Mouse (Mus musculus): ENCODE measurements around the gene Atp13a1.

The Atp13a1 gene

GRCm38 (mm10) chr8:69790773-69791367 is at the start of gene Atp13a1, which contains the start of gene Zfp866:
Atp13a1 (plus strand) TSS chr8:69791163.
Zfp866 (minus strand) TSS chr8:69791178.
- DNase-seq (ENCODE audit: low spot score), result peak; percentile 94

- DNase-seq (ENCODE audit: low spot score), result peak; percentile 19
These were observed 49.7 kb upstream of the Atp13a1 start for GRCm38 (mm10) chr8:69741231-69741630.

DNA sequence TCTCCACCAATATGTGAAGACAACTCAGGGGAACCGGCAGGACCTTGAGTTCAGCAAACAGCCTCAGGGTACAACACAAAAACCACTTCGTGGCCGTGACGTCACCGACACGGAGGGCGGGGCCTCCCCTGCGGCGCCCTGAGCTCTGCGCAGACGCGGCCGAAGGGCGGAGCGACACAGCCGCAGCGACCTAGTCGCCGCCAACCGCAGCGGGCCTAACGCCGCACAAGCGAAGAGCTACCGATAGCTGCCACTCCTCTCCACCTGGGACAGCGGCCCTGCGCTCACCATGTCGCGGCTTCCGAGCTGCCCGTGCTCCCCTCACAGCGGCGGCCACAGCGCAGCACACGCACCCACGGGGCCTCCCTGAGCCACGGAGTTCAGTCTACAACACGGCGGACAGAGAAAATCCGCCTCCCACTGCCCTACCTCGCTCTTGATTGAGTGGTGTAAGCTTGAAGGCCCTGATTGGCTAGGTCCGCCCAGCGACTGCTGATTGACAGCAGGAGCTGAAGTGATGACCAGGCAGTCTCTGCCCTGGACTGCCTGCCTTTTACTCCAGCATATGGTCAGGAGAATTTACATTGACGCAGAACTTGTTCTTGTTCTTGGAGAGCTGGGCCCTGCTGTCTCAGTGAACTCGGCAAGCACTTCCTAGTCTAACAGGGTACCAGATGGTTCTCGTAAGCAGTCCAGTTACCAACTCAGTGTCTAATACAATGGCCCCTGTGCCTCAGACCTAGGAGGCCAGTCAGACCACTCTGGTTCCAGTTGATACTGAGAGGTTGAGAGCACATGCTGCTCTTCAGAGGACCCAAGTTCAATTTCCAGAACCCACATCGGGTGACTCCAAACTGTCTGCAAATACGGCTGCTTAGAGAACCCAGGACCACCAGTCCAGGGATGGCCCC is 41.2 kb upstream of the Atp13a1 start, which contains the start of gene Zfp963:
Gene Zfp963 (minus strand): TSS at position 427 of the 911 bp plus-strand sequence.
- peak; percentile 97 for DNase-seq (ENCODE audit: low spot score)

DNA sequence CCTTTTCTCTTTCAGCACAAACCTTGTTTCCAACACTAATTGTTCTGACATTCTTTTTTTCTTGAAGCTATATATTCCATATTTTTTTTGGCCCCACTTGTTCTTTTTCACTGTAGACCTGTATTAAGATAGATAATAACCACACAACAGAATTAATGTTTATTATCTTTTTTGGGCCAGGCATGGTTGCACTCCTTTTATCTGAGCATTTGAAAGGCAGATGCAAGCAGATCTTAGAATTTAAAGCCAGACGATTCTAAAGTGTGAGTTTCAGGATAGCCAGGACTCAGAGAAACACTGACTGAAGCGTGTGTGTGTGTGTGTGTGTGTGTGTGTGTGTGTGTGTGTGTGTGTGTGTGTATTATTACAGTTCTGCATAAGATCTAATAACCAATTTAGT is 38.5 kb upstream of the Atp13a1 start:
- no peak for DNase-seq (ENCODE audit: low spot score)

DNA sequence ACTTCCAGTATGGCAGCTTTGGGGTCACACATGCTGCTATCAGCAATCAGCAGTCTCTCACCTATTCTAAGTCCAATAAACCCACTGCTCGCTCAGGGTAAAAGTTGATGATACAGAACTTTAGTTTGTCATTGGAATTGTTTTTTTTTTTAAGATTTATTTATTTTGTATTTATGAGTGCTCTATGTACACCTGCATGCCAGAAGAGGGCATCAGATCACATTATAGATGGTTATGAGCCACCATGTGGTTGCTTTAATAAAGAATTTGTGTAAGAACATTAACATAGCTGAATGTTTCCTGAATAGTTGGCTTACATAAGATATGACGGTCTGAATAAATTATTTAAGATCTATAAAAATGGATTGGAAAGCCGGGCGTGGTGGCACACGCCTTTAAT is 32.6 kb upstream of the Atp13a1 start:
- DNase-seq (ENCODE audit: low spot score), result no peak

GRCm38 (mm10) chr8:69761814-69762445 is 29.0 kb upstream of the Atp13a1 start:
- no peak for DNase-seq (ENCODE audit: low spot score)

DNA sequence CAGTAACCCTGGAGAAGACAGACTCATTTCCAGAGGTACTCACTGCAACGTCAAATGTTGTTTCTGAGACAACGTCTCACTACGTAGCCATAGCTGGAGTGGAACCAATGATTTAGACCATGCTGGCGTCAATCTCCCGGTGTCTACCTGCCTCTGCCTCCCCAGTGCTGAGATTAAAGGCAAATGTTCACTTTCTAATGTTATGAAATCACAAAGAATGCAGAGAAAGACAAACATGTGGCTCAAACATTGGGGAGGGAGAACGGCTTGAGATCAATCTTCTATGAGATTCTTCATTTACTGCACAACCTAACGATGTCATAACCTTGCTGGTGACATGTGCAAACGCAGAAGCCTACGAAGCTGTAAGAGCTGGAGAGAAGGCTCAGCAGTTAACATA is 19.7 kb upstream of the Atp13a1 start:
- no peak for DNase-seq (ENCODE audit: low spot score)

DNA sequence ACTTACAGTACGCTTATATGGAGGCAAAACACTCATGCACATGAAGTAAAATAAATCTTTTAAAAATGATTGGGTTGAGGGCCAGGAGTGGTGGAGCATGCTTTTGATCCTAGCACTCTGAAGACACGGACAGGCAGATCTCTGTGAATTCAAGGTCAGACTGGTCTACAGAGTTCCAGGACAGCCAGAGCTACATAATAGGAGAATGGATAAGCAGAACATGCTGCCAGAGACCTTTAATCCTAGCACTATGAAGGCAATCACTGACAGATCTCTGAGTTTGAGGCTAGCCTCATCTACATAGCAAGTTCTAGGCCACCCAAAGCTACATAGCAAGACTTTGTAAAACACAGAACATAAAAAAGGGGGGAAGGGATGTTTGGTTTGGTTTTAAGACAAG is 18.9 kb upstream of the Atp13a1 start:
- DNase-seq (ENCODE audit: low spot score), result no peak

- DNase-seq (ENCODE audit: low spot score), result peak; percentile 99
These were observed 16.3 kb upstream of the Atp13a1 start, which contains the start of gene Gm20422 for GRCm38 (mm10) chr8:69774503-69775148. Gm20422 (minus strand) TSS chr8:69774886.

DNA sequence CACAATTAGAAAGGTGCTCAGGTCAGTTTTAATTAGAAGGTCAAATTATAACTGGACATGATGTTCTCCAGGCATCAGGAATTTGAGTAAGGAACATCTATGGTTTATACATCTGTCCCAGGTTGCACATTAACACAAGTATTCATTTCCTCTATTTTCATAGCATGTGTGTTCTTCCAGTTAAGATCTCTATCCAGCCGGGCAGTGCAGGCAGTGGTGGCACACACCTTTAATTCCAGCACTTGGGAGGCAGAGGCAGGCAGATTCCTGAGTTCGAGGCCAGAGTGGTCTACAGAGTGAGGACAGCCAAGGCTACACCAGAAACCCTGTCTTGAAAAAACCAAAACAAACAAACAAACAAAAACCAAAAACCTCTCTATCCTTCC is 15.8 kb upstream of the Atp13a1 start:
- DNase-seq (ENCODE audit: low spot score), result no peak

DNA sequence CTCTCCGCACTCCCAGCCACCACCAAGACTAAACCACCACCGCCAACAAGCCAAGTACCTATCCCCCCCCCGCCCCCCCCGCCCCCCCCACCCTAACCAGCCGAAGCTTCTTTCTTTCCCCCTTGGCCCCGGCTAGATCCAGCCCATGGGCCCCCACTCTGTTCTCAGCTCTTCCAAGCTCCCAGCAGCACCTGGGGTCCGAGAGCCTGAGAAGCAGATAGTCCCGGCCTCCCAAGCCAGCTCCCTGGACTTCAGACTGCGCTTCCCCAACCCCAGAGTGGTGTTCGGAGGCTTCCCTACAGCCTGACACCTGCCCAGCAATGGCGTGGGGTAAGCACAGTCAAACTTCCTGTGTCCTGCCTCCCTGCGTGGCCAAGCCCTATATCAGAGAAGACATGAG is 13.9 kb upstream of the Atp13a1 start:
- DNase-seq (ENCODE audit: low spot score), result no peak

- DNase-seq (ENCODE audit: low spot score), result no peak
These were observed 1.9 kb upstream of the Atp13a1 start for GRCm38 (mm10) chr8:69789105-69789504.

- no peak for DNase-seq (ENCODE audit: low spot score)
These were observed 1.2 kb upstream of the Atp13a1 start for GRCm38 (mm10) chr8:69789731-69790130.

GRCm38 (mm10) chr8:69790364-69790763 is 599 bp upstream of the Atp13a1 start:
- DNase-seq (ENCODE audit: low spot score), result no peak

DNA sequence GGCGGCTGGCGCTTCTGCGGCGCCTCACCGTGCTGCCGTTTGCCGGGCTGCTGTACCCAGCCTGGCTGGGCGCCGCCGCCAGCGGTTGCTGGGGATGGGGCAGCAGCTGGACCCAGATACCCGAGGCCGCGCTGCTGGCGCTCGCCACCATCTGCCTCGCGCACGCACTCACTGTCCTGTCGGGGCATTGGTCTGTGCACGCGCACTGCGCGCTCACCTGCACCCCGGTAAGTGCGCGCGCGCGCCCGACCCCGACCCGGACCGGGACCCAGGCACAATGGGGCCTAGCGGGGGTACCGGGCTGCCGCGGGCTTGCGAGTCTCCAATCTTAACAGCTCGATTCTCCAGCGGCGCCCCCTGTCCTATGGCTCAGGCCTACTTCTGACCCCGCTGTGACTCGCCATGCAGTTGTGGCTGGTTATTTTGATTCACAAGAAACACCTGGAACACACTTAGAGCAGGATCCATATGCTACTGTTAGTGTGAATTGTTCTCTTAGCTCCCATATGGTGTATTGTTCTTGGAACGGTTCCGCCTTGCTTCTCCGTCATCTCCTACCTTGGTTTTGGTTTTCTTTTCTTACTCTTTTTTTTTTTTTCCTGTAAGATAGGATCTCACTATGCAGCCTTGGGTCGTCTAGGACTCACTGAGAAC is 579 bp downstream of the Atp13a1 start:
- DNase-seq (ENCODE audit: low spot score), result peak; percentile 54

DNA sequence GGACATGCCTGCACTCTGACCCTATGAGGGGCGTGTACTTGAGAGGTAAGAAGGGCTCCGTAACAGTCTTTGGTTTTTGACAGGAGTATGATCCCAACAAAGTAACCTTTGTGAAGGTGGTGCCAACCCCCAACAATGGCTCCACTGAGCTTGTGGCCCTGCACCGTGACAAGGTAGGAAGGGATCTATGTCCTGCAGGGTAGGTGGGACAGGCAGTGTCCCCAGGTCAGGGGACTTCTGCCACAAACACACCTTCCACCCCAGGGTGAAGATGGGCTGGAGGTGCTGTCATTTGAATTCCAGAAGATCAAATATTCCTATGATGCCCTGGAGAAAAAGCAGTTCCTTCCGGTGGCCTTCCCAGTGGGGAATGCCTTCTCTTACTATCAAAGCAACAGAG is 2.7 kb downstream of the Atp13a1 start:
- DNase-seq (ENCODE audit: low spot score), result no peak

DNA sequence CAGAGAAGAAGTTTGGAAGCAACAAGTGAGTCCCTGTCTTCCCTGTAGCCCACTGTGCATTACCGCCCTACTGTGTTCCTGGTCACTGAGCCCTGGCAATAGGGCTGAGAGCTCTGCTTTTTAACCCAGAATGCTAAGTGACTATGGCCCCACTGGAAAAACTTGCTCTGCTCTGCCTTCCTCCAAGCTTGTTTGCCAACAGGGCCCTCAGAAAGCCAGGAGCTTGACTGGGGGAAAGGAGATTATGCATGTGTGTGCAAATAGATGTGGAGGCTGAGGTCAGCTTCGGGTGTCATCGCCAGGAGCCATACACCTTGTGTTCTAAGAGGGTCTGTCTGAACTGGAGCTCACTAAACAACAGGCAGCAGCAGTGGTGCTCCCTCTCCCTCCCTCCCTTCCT is 3.1 kb downstream of the Atp13a1 start:
- no peak for DNase-seq (ENCODE audit: low spot score)

- no peak for DNase-seq (ENCODE audit: low spot score)
These were observed 3.9 kb downstream of the Atp13a1 start for GRCm38 (mm10) chr8:69794901-69795300.

DNA sequence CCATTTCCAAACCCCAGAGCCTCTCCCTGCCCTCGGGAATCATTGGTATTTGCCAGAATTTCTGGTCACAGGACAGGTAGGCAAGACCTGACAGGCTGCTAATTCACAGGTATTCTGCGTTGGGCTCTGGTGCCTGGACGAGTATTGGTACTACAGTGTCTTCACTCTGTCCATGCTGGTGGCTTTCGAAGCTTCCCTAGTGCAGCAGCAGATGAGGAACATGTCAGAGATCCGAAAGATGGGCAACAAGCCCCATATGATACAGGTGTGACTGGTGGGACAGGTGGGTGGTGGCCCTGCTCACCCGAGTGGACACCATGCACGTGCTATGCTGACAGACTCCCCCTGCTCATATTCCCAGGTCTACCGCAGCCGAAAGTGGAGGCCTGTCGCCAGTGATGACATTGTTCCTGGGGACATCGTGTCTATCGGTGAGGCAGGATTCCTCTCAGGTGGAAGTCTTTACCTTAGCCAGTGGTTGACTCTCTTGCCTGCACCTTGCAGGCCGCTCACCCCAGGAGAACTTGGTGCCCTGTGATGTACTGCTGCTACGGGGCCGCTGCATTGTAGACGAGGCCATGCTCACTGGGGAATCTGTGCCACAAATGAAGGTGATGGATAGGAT is 5.9 kb downstream of the Atp13a1 start:
- DNase-seq (ENCODE audit: low spot score), result no peak

GRCm38 (mm10) chr8:69797661-69798060 is 6.7 kb downstream of the Atp13a1 start:
- DNase-seq (ENCODE audit: low spot score), result no peak

GRCm38 (mm10) chr8:69799261-69799660 is 8.3 kb downstream of the Atp13a1 start:
- DNase-seq (ENCODE audit: low spot score), result no peak

All from embryo, embryonic 10 days (tissue).